In the genomic region with DNA sequence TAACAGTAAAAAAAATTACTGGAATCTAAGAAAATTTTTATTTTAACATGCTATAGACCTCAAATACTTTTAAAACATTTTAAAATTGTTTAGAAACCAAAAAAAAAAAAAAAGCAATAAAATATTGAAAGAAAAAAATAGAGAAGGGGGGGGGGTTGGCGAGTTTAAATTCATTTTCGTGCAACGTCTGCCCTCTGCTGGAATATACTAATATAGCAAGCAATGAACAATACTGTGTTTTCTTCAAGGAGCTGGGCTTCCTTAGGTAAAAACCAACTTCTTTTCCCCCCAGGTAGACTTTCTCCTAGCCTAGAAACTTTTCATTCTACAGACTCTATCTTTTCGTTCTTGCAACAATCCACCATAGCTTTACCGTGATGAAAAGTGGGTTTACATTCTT, we compare ENCODE assay signal across 11 mouse cellular contexts. TPM values are rescaled to one million over a fixed set of nuclear protein-coding genes. Genes with fewer than 3 reads are reported as not detected.
DNase-seq lines count a peak whose midpoint lies in the region; ATAC-seq and TF ChIP-seq lines count a peak whose summit lies in the region.
"Had no signal": no experiment of that assay in that cellular context is flagged by ENCODE, and none has a peak within 500 bp of the region (broad histone marks: within the 10 kb centered on the region; RNA-seq: fewer than 3 reads in every experiment).

No protein-coding gene starts in this region.

- no peak for TF ChIP-seq EP300 in stomach, postnatal 0 days (optimal IDR thresholded peaks at IDR 0.05)

- no peak overlapping the region for H3K4me2 ChIP-seq in midbrain, embryonic 14.5 days (ENCODE audit: low read length)
- H3K4me2 ChIP-seq in midbrain, embryonic 15.5 days: no peak overlapping the region
- H3K4me2 ChIP-seq in stomach, postnatal 0 days (replicated peaks; ENCODE audit: low read depth): no peak overlapping the region
- H3K4me2 ChIP-seq: hindbrain, embryonic 15.5 days; liver, embryonic 13.5 days had no signal

- no peak for ATAC-seq in midbrain, embryonic 14.5 days (ENCODE audit: low FRiP score, low TSS enrichment)
- ATAC-seq in midbrain, embryonic 15.5 days (replicated peaks): no peak
- no peak for ATAC-seq in stomach, postnatal 0 days (ENCODE audit: low FRiP score, low TSS enrichment)

- H3K9ac ChIP-seq in midbrain, embryonic 14.5 days (replicated peaks; ENCODE audit: low read length): no peak overlapping the region
- H3K9ac ChIP-seq in midbrain, embryonic 15.5 days: no peak overlapping the region
- H3K9ac ChIP-seq in stomach, postnatal 0 days (ENCODE audit: low read length): no peak overlapping the region
- H3K9ac ChIP-seq: hindbrain, embryonic 15.5 days; liver, embryonic 13.5 days had no signal

- no peaks in the 10 kb centered on the region for H3K36me3 ChIP-seq in midbrain, embryonic 14.5 days (ENCODE audit: control insufficient read depth, insufficient read depth, low read length)
- H3K36me3 ChIP-seq in midbrain, embryonic 15.5 days (replicated peaks): no peaks in the 10 kb centered on the region
- no peaks in the 10 kb centered on the region for H3K36me3 ChIP-seq in stomach, postnatal 0 days (ENCODE audit: control insufficient read depth, insufficient read depth, low read length)
- H3K36me3 ChIP-seq: hindbrain, embryonic 15.5 days; liver, embryonic 13.5 days had no signal

- H3K4me3 ChIP-seq in midbrain, embryonic 14.5 days (replicated peaks; ENCODE audit: low read depth, low read length): no peak overlapping the region
- H3K4me3 ChIP-seq in midbrain, embryonic 15.5 days: no peak overlapping the region
- no peak overlapping the region; the same call in 1 of the 2 replicates for H3K4me3 ChIP-seq in cortical plate, adult 2 months (ENCODE audit: insufficient read depth, low read length)
- no peak overlapping the region for H3K4me3 ChIP-seq in stomach, postnatal 0 days (ENCODE audit: low read depth, low read length)
- H3K4me3 ChIP-seq: hindbrain, embryonic 15.5 days; liver, embryonic 13.5 days had no signal

- no peaks in the 10 kb centered on the region for H3K4me1 ChIP-seq in midbrain, embryonic 14.5 days (ENCODE audit: control insufficient read depth, insufficient read depth, low read length)
- H3K4me1 ChIP-seq in midbrain, embryonic 15.5 days: no peaks in the 10 kb centered on the region
- peaks cover 1% of the 10 kb centered on the region; the same call in 1 of the 2 replicates for H3K4me1 ChIP-seq in cortical plate, adult 2 months (ENCODE audit: control insufficient read depth, insufficient read depth, low read length)
- no peaks in the 10 kb centered on the region for H3K4me1 ChIP-seq in stomach, postnatal 0 days (replicated peaks; ENCODE audit: control insufficient read depth, insufficient read depth)
- H3K4me1 ChIP-seq: hindbrain, embryonic 15.5 days had no signal

- TF ChIP-seq POLR2A in cortical plate, adult 2 months (IDR thresholded peaks at IDR 0.05; ENCODE audit: extremely low read depth, insufficient read depth, low read length): no peak

- H3K27me3 ChIP-seq in midbrain, embryonic 14.5 days (ENCODE audit: control insufficient read depth, insufficient read depth, low read length): no peaks in the 10 kb centered on the region
- H3K27me3 ChIP-seq in midbrain, embryonic 15.5 days (replicated peaks): no peaks in the 10 kb centered on the region
- no peaks in the 10 kb centered on the region for H3K27me3 ChIP-seq in stomach, postnatal 0 days (ENCODE audit: control insufficient read depth, insufficient read depth, low read length)
- H3K27me3 ChIP-seq: hindbrain, embryonic 15.5 days; liver, embryonic 13.5 days had no signal

- TF ChIP-seq CTCF in cortical plate, adult 2 months (IDR thresholded peaks at IDR 0.05; ENCODE audit: extremely low read depth, insufficient read depth, low read length): no peak
- peak; percentile 75 for TF ChIP-seq CTCF in stomach, postnatal 0 days (IDR thresholded peaks at IDR 0.05; ENCODE audit: low read depth)

- no peaks in the 10 kb centered on the region for H3K9me3 ChIP-seq in midbrain, embryonic 14.5 days (ENCODE audit: control insufficient read depth, low read length)
- H3K9me3 ChIP-seq in midbrain, embryonic 15.5 days: no peaks in the 10 kb centered on the region
- no peaks in the 10 kb centered on the region for H3K9me3 ChIP-seq in stomach, postnatal 0 days (ENCODE audit: control insufficient read depth, low read length)
- H3K9me3 ChIP-seq: hindbrain, embryonic 15.5 days; liver, embryonic 13.5 days had no signal

- intact Hi-C loops in heart, postnatal 10 days (cut with DNase I): loop anchor here (2.0 to 10.0 kb wide), 4 partner anchors 80 to 983 kb away; no protein-coding TSS in a partner anchor

- peak; percentile 12 to 48 for DNase-seq in heart, postnatal 10 days
- DNase-seq in heart, adult 11 months: no peak
- peak; percentile 81 for DNase-seq in midbrain, embryonic 14.5 days
- no peak for DNase-seq in stomach, postnatal 0 days (ENCODE audit: low spot score)
- no peak for DNase-seq in adrenal gland, adult 2 months
- no peak for DNase-seq in layer of hippocampus, postnatal 25 days (ENCODE audit: extremely low spot score in 1 of 2, low spot score in 1 of 2)
- DNase-seq: liver, embryonic 13.5 days; thymus, postnatal 25 days had no signal

- WGBS in midbrain, embryonic 14.5 days: 14% methylated on average over 5 of the region's 5 CpGs
- 13% methylated on average over 5 of the region's 5 CpGs for WGBS in midbrain, embryonic 15.5 days
- 6% methylated on average over 5 of the region's 5 CpGs for WGBS in stomach, postnatal 0 days

- H3K27ac ChIP-seq in midbrain, embryonic 14.5 days (replicated peaks; ENCODE audit: low read depth, low read length): no peak overlapping the region
- H3K27ac ChIP-seq in midbrain, embryonic 15.5 days: no peak overlapping the region
- peak overlapping the region; percentile 95 for H3K27ac ChIP-seq in cortical plate, adult 2 months (ENCODE audit: insufficient read depth, low read length)
- H3K27ac ChIP-seq in stomach, postnatal 0 days (replicated peaks): no peak overlapping the region
- H3K27ac ChIP-seq: hindbrain, embryonic 15.5 days; liver, embryonic 13.5 days had no signal

RNA-seq across cellular contexts. Expression of a gene that starts 18.3 kb away (rescaled TPM):
- 1 to 10 TPM; 3.9 to 5.5 TPM for total RNA-seq in heart, postnatal 10 days (2021)
- 0.61 and 2.1 TPM in 2 replicates for polyA plus RNA-seq in midbrain, embryonic 14.5 days (2014; fragmentation: Nextera tagmentation; extraction: Ambion mirVana)
- 0.93 and 0.97 TPM in 2 replicates for polyA plus RNA-seq in midbrain, embryonic 15.5 days (2015; fragmentation: Nextera tagmentation; extraction: Ambion mirVana)
- 2.1 and 2.4 TPM in 2 replicates for polyA plus RNA-seq in cortical plate, adult 2 months (2012; rRNA removed)
- 4.3 and 4.9 TPM in 2 replicates for polyA plus RNA-seq in stomach, postnatal 0 days (2015; fragmentation: Nextera tagmentation; extraction: Ambion mirVana)
- total RNA-seq in adrenal gland, adult 2 months (2021): 10 to 100 TPM; 11.1 to 13.3 TPM
- 16.3 and 21.3 TPM in 2 replicates for polyA plus RNA-seq in adrenal gland, adult 2 months (2012; rRNA removed)
- 1 to 10 TPM; 1.2 to 2.1 TPM for total RNA-seq in layer of hippocampus, postnatal 25 days (2021)

RNA-seq across cellular contexts. Expression of a gene that starts 36.4 kb away (rescaled TPM):
- 10 to 100 TPM; 28.7 to 41.1 TPM for total RNA-seq in heart, postnatal 10 days (2021)
- 4.0 and 4.3 TPM in 2 replicates for polyA plus RNA-seq in midbrain, embryonic 14.5 days (2014; fragmentation: Nextera tagmentation; extraction: Ambion mirVana)
- polyA plus RNA-seq in midbrain, embryonic 15.5 days (2015; fragmentation: Nextera tagmentation; extraction: Ambion mirVana): 2.7 and 3.4 TPM in 2 replicates
- polyA plus RNA-seq in cortical plate, adult 2 months (2012; rRNA removed): 19.1 and 19.2 TPM in 2 replicates
- polyA plus RNA-seq in stomach, postnatal 0 days (2015; fragmentation: Nextera tagmentation; extraction: Ambion mirVana): 5.1 and 5.3 TPM in 2 replicates
- total RNA-seq in adrenal gland, adult 2 months (2021): 1 to 10 TPM; 3.7 to 3.8 TPM
- 1.7 TPM in 2 replicates for polyA plus RNA-seq in adrenal gland, adult 2 months (2012; rRNA removed)
- 10 to 100 TPM in 1 of 2 experiments, 1 to 10 TPM in 1; 8.3 to 12.0 TPM for total RNA-seq in layer of hippocampus, postnatal 25 days (2021)

RNA-seq across cellular contexts. Expression of a gene that starts 53.9 kb away (rescaled TPM):
- 10 to 100 TPM in 1 of 2 experiments, 1 to 10 TPM in 1; 9.1 to 10.4 TPM for total RNA-seq in heart, postnatal 10 days (2021)
- 0.13 and 0.96 TPM in 2 replicates for polyA plus RNA-seq in midbrain, embryonic 14.5 days (2014; fragmentation: Nextera tagmentation; extraction: Ambion mirVana)
- 0.50 and 0.88 TPM in 2 replicates for polyA plus RNA-seq in midbrain, embryonic 15.5 days (2015; fragmentation: Nextera tagmentation; extraction: Ambion mirVana)
- 3.8 and 3.9 TPM in 2 replicates for polyA plus RNA-seq in cortical plate, adult 2 months (2012; rRNA removed)
- 2.3 and 4.0 TPM in 2 replicates for polyA plus RNA-seq in stomach, postnatal 0 days (2015; fragmentation: Nextera tagmentation; extraction: Ambion mirVana)
- total RNA-seq in adrenal gland, adult 2 months (2021): 1 to 10 TPM; 2.3 to 2.9 TPM
- 0.18 and 0.64 TPM in 2 replicates for polyA plus RNA-seq in adrenal gland, adult 2 months (2012; rRNA removed)
- under 1 TPM; 0.70 to 0.96 TPM for total RNA-seq in layer of hippocampus, postnatal 25 days (2021)

Comparison
In these comparisons a context has a peak if more than half of its experiments do, and no peak if none do; other contexts are left out.
1. DNase-seq: peak in heart, postnatal 10 days (2 of 2) and midbrain, embryonic 14.5 days (single experiment); none in heart, adult 11 months (single experiment), stomach, postnatal 0 days (single experiment), adrenal gland, adult 2 months (single experiment) and layer of hippocampus, postnatal 25 days (0 of 2).